Mouse (Mus musculus) large intestine, adult 2 months (tissue): ENCODE data around the gene Maf. TPM values are rescaled to one million over a fixed set of nuclear protein-coding genes. Genes with fewer than 3 reads are reported as not detected.
A peak's percentile ranks its signal among the peaks of the same experiment; 100 is the strongest.

ENCODE experiments used
- DNase-seq: peaks from one replicate; pipeline ENCODE4 v3.0.0-alpha.2; 2012; ENCODE audit warnings: low read depth, low spot score
- WGBS: fragments of 180-500 bp; shearing (Covaris S2); methylation state at CpG from one replicate; pipeline ENCODE4 v1.1.7; 2018; 5-methylcytosine and 5-hydroxymethylcytosine counted together
- polyA plus RNA-seq: library from polyadenylated mRNA; depleted of rRNA; stranded (reverse); fragments of >200 nt; gene quantifications from 2 replicates; pipeline ENCODE4 v1.2.3, GENCODE M21; 2012; rRNA removed

Maf gene
- 18.9 and 42.6 TPM in 2 replicates for polyA plus RNA-seq

GRCm38 (mm10) chr8:115707731-115708590 lies at the start of gene Maf:
TSS of gene Maf (minus strand) at chr8:115707794.
- DNase-seq, result peak; percentile 98
- WGBS, result 1% methylated on average over 43 of the region's 43 CpGs

GRCm38 (mm10) chr8:115756965-115757364 lies 49.4 kb upstream of the Maf start:
- WGBS, result 70% methylated on average over 3 of the region's 3 CpGs
- DNase-seq, result no peak

GRCm38 (mm10) chr8:115756027-115756426 lies 48.4 kb upstream of the Maf start:
- no peak for DNase-seq
- 82% methylated on average over 2 of the region's 2 CpGs for WGBS

GRCm38 (mm10) chr8:115754694-115755093 lies 47.1 kb upstream of the Maf start:
- DNase-seq, result no peak
- WGBS, result 50% methylated on average over 2 of the region's 2 CpGs

- no peak for DNase-seq
- 14% methylated on average over 8 of the region's 8 CpGs for WGBS
Measured at GRCm38 (mm10) chr8:115753801-115754200, 46.2 kb upstream of the Maf start.

GRCm38 (mm10) chr8:115747426-115747825 lies 39.8 kb upstream of the Maf start:
- 91% methylated on average over 10 of the region's 10 CpGs for WGBS
- DNase-seq, result no peak

- DNase-seq, result no peak
- 30% methylated on average over 2 of the region's 2 CpGs for WGBS
Measured at GRCm38 (mm10) chr8:115745648-115746047, 38.1 kb upstream of the Maf start.

- WGBS, result 68% methylated on average over 2 of the region's 2 CpGs
Measured at GRCm38 (mm10) chr8:115743441-115743840, 35.8 kb upstream of the Maf start.

GRCm38 (mm10) chr8:115742646-115743045 lies 35.1 kb upstream of the Maf start:
- WGBS, result 82% methylated on average over 6 of the region's 6 CpGs
- DNase-seq, result no peak

More at GRCm38 (mm10) chr8:115743441-115743840, 35.8 kb upstream of the Maf start:
- DNase-seq, result no peak

- DNase-seq, result no peak
- WGBS, result 71% methylated on average over 6 of the region's 6 CpGs
Measured at GRCm38 (mm10) chr8:115741964-115742363, 34.4 kb upstream of the Maf start.

GRCm38 (mm10) chr8:115739756-115740155 lies 32.2 kb upstream of the Maf start:
- DNase-seq, result no peak
- WGBS, result 83% methylated on average over 4 of the region's 4 CpGs

- 75% methylated on average over 6 of the region's 6 CpGs for WGBS
- DNase-seq, result no peak
Measured at GRCm38 (mm10) chr8:115732401-115732800, 24.8 kb upstream of the Maf start.

- no peak for DNase-seq
- WGBS, result 84% methylated on average over 3 of the region's 3 CpGs
Measured at GRCm38 (mm10) chr8:115726807-115727206, 19.2 kb upstream of the Maf start.

- DNase-seq, result no peak
- WGBS, result 72% methylated on average over 4 of the region's 4 CpGs
Measured at GRCm38 (mm10) chr8:115726231-115726630, 18.6 kb upstream of the Maf start.

- WGBS, result 70% methylated on average over 7 of the region's 7 CpGs
- no peak for DNase-seq
Measured at GRCm38 (mm10) chr8:115719126-115719525, 11.5 kb upstream of the Maf start.

GRCm38 (mm10) chr8:115718621-115719020 lies 11.0 kb upstream of the Maf start:
- WGBS, result 93% methylated on average over 6 of the region's 6 CpGs

GRCm38 (mm10) chr8:115715262-115715661 lies 7.7 kb upstream of the Maf start:
- 73% methylated on average over 4 of the region's 4 CpGs for WGBS
- no peak for DNase-seq

More at GRCm38 (mm10) chr8:115718621-115719020, 11.0 kb upstream of the Maf start:
- no peak for DNase-seq

- no peak for DNase-seq
- 54% methylated on average over 11 of the region's 11 CpGs for WGBS
Measured at GRCm38 (mm10) chr8:115711106-115711505, 3.5 kb upstream of the Maf start.

GRCm38 (mm10) chr8:115709931-115710330 lies 2.3 kb upstream of the Maf start:
- no peak for DNase-seq
- 56% methylated on average over 8 of the region's 8 CpGs for WGBS

GRCm38 (mm10) chr8:115708936-115709780 lies 1.6 kb upstream of the Maf start:
- WGBS, result 3% methylated on average over 19 of the region's 19 CpGs
- DNase-seq, result peak; percentile 72
